Comparison of ENCODE assay signal across 12 mouse cellular contexts in genomic region chr10:19167101-19167500, GRCm38 (mm10).
DNase-seq lines count a peak whose midpoint lies in the region; ATAC-seq and TF ChIP-seq lines count a peak whose summit lies in the region.
"Had no signal": no experiment of that assay in that cellular context is flagged by ENCODE, and none has a peak within 500 bp of the region (broad histone marks: within the 10 kb centered on the region; RNA-seq: fewer than 3 reads in every experiment).

No protein-coding gene starts in this region.

- no peaks in the 10 kb centered on the region for H3K36me3 ChIP-seq in heart, embryonic 13.5 days
- H3K36me3 ChIP-seq in lung, embryonic 15.5 days: no peaks in the 10 kb centered on the region
- no peaks in the 10 kb centered on the region for H3K36me3 ChIP-seq in CH12.LX (replicated peaks in 1 of 2; ENCODE audit: control insufficient read depth in 1 of 2, insufficient read depth in 1 of 2, low read length in 1 of 2)

- peak overlapping the region; percentile 79 for H3K27ac ChIP-seq in heart, embryonic 13.5 days (replicated peaks)
- H3K27ac ChIP-seq in lung, embryonic 15.5 days: peak overlapping the region; percentile 33; the same call in 1 of the 2 replicates
- H3K27ac ChIP-seq in CH12.LX (ENCODE audit: insufficient read depth, low read depth): no peak overlapping the region
- H3K27ac ChIP-seq in embryonic fibroblast, embryonic 13.5 days (ENCODE audit: insufficient read depth, low read length): peak overlapping the region; percentile 91
- H3K27ac ChIP-seq: kidney, postnatal 0 days had no signal

- H3K4me3 ChIP-seq in heart, embryonic 13.5 days: peak overlapping the region; percentile 18
- no peak overlapping the region for H3K4me3 ChIP-seq in lung, embryonic 15.5 days
- no peak overlapping the region for H3K4me3 ChIP-seq in CH12.LX (replicated peaks in 1 of 3; ENCODE audit: low read depth in 2 of 3, low read length in 2 of 3, poor library complexity in 1 of 3)
- H3K4me3 ChIP-seq in embryonic fibroblast, embryonic 13.5 days (ENCODE audit: insufficient read depth, low read length): no peak overlapping the region

- no peaks in the 10 kb centered on the region for H3K27me3 ChIP-seq in heart, embryonic 13.5 days (replicated peaks)
- H3K27me3 ChIP-seq in lung, embryonic 15.5 days: no peaks in the 10 kb centered on the region
- no peaks in the 10 kb centered on the region for H3K27me3 ChIP-seq in CH12.LX (replicated peaks)

- in situ Hi-C loops in CH12.LX (cut with MboI; ENCODE audit: low pct_ligation_motif_present, low pct_unique_long_range_greater_than_20kb, low sequenced_read_pairs): no loop called here

- dilution Hi-C loops in CH12.LX (cut with MboI; ENCODE audit: extremely low pct_ligation_motif_present, extremely low pct_unique_long_range_greater_than_20kb, low sequenced_read_pairs): no loop called here

- H3K4me2 ChIP-seq in heart, embryonic 13.5 days: peak overlapping the region; percentile 58
- peak overlapping the region; percentile 38; the same call in 1 of the 2 replicates for H3K4me2 ChIP-seq in lung, embryonic 15.5 days
- peak overlapping the region; percentile 72 for H3K4me2 ChIP-seq in CH12.LX (ENCODE audit: insufficient read depth, low read depth, poor library complexity, severe bottlenecking)

- 61% methylated on average over 6 of the region's 7 CpGs for WGBS in heart, embryonic 13.5 days
- 82% methylated on average over 7 of the region's 7 CpGs for WGBS in lung, embryonic 15.5 days

- no peak overlapping the region for H3K9ac ChIP-seq in heart, embryonic 13.5 days
- H3K9ac ChIP-seq in lung, embryonic 15.5 days: no peak overlapping the region
- no peak overlapping the region for H3K9ac ChIP-seq in CH12.LX (ENCODE audit: insufficient read depth, low read depth)

- ATAC-seq in heart, embryonic 13.5 days (ENCODE audit: extremely low read depth, insufficient number of reproducible peaks, low FRiP score, low TSS enrichment): no peak
- ATAC-seq in lung, embryonic 15.5 days (ENCODE audit: borderline replicate concordance, extremely low read depth, low FRiP score, low TSS enrichment): no peak
- ATAC-seq in erythroid progenitor cell, adult 5-6 weeks (replicated peaks; ENCODE audit: low FRiP score, poor library complexity, severe bottlenecking): no peak

- peaks cover 40% of the 10 kb centered on the region for H3K4me1 ChIP-seq in heart, embryonic 13.5 days
- H3K4me1 ChIP-seq in lung, embryonic 15.5 days: peaks cover 11% of the 10 kb centered on the region
- peaks cover 6 to 29% of the 10 kb centered on the region in 2 experiments for H3K4me1 ChIP-seq in CH12.LX (ENCODE audit: control insufficient read depth in 1 of 2, insufficient read depth in 2 of 2)
- peaks cover 17% of the 10 kb centered on the region for H3K4me1 ChIP-seq in embryonic fibroblast, embryonic 13.5 days (ENCODE audit: control insufficient read depth, insufficient read depth, low read length)

- no peak for TF ChIP-seq CTCF in CH12.LX (conservative IDR thresholded peaks at IDR 0.05 in 1 of 2, IDR thresholded peaks at IDR 0.05 in 1 of 2; ENCODE audit: low read depth in 2 of 2, low read length in 2 of 2)
- TF ChIP-seq CTCF in embryonic fibroblast, embryonic 13.5 days (IDR thresholded peaks at IDR 0.05; ENCODE audit: borderline replicate concordance, insufficient read depth, low read length): no peak

- TF ChIP-seq RAD21 in CH12.LX (IDR thresholded peaks at IDR 0.05; ENCODE audit: low read depth, low read length): no peak

- no peaks in the 10 kb centered on the region for H3K79me2 ChIP-seq in CH12.LX (replicated peaks; ENCODE audit: control insufficient read depth, extremely low read depth, insufficient read depth, poor library complexity, severe bottlenecking)

- no peak for TF ChIP-seq POLR2A in CH12.LX (IDR thresholded peaks at IDR 0.05; ENCODE audit: low read depth, low read length)
- TF ChIP-seq POLR2A in embryonic fibroblast, embryonic 13.5 days (IDR thresholded peaks at IDR 0.05; ENCODE audit: low read depth, low read length): no peak

- peak; percentile 12; the same call in 1 of the 2 replicates for TF ChIP-seq EP300 in CH12.LX (IDR thresholded peaks at IDR 0.05; ENCODE audit: low read length)

- no peaks in the 10 kb centered on the region for H3K9me3 ChIP-seq in heart, embryonic 13.5 days
- H3K9me3 ChIP-seq in lung, embryonic 15.5 days: no peaks in the 10 kb centered on the region
- no peaks in the 10 kb centered on the region for H3K9me3 ChIP-seq in CH12.LX (replicated peaks; ENCODE audit: low read length)

- DNase-seq in heart, adult 18-20 months: no peak
- no peak for DNase-seq in lung, postnatal 10 days
- DNase-seq in CH12.LX (ENCODE audit: extremely low read depth): no peak
- no peak for DNase-seq in urinary bladder, postnatal 14 days (ENCODE audit: low spot score)
- DNase-seq: cerebellum, adult 11-12 months; layer of hippocampus, adult 9-11 months; left cerebral cortex, postnatal 4 days had no signal

TF ChIP-seq in CH12.LX, 34 proteins besides CTCF, POLR2A, EP300 and RAD21:
- no peak for TF ChIP-seq E2F4 (IDR thresholded peaks at IDR 0.05; ENCODE audit: insufficient replicate concordance, low read depth, low read length)
- TF ChIP-seq HCFC1 (IDR thresholded peaks at IDR 0.05; ENCODE audit: low read depth, low read length): no peak
